Mouse (Mus musculus): ENCODE data around the gene Cc2d1b. TPM values are rescaled to one million over a fixed set of nuclear protein-coding genes. Genes with fewer than 3 reads are reported as not detected.

Gene Cc2d1b
- polyA plus RNA-seq, 1 experiment from 2014 or later: 30.9 TPM

GRCm38 (mm10) chr4:108619165-108619564, 575 bp upstream of the Cc2d1b start:
- 2% methylated on average over 10 of the region's 10 CpGs for WGBS
- Histone ChIP-seq H3K27ac (peak overlapping the region; percentile 86), H3K9ac (peak overlapping the region; percentile 93), H3K27me3 (replicated peaks) (no peaks in the 10 kb centered on the region), H3K4me2 (replicated peaks) (peak overlapping the region; percentile 84), H3K9me3 (no peaks in the 10 kb centered on the region), H3K4me3 (replicated peaks) (peak overlapping the region; percentile 92), H3K4me1 (replicated peaks) (peaks cover 7% of the 10 kb centered on the region), H3K36me3 (peaks cover 3% of the 10 kb centered on the region; the same call in 1 of the 2 replicates)
- ATAC-seq: peak; percentile 60

GRCm38 (mm10) chr4:108620536-108620935, 796 bp downstream of the Cc2d1b start:
- Histone ChIP-seq H3K4me3 (replicated peaks) (peak overlapping the region; percentile 92), H3K9me3 (no peaks in the 10 kb centered on the region), H3K27ac (peak overlapping the region; percentile 89), H3K4me2 (replicated peaks) (peak overlapping the region; percentile 84), H3K36me3 (peaks cover 12% of the 10 kb centered on the region; the same call in 1 of the 2 replicates), H3K4me1 (replicated peaks) (peaks cover 7% of the 10 kb centered on the region), H3K27me3 (replicated peaks) (no peaks in the 10 kb centered on the region), H3K9ac (peak overlapping the region; percentile 93)
- 0 out of 2 replicates have a peak, but pooled peaks have one; percentile 0 for ATAC-seq
- 13% methylated on average over 8 of the region's 8 CpGs for WGBS

GRCm38 (mm10) chr4:108621504-108621903, 1.8 kb downstream of the Cc2d1b start:
- ATAC-seq: no peak
- Histone ChIP-seq H3K27ac (no peak overlapping the region), H3K4me1 (replicated peaks) (peaks cover 7% of the 10 kb centered on the region), H3K4me2 (replicated peaks) (no peak overlapping the region), H3K4me3 (replicated peaks) (no peak overlapping the region), H3K27me3 (replicated peaks) (no peaks in the 10 kb centered on the region), H3K9me3 (no peaks in the 10 kb centered on the region), H3K36me3 (peaks cover 12% of the 10 kb centered on the region; the same call in 1 of the 2 replicates), H3K9ac (no peak overlapping the region)
- 94% methylated on average over 6 of the region's 6 CpGs for WGBS

GRCm38 (mm10) chr4:108627066-108627465, 7.3 kb downstream of the Cc2d1b start:
- Histone ChIP-seq H3K4me3 (replicated peaks) (no peak overlapping the region), H3K4me1 (replicated peaks) (no peaks in the 10 kb centered on the region), H3K27ac (no peak overlapping the region), H3K9ac (no peak overlapping the region), H3K27me3 (replicated peaks) (no peaks in the 10 kb centered on the region), H3K4me2 (replicated peaks) (no peak overlapping the region), H3K36me3 (peaks cover 38% of the 10 kb centered on the region), H3K9me3 (no peaks in the 10 kb centered on the region)
- ATAC-seq: no peak
- WGBS: 82% methylated on average over 5 of the region's 5 CpGs

- WGBS: 91% methylated on average over 7 of the region's 7 CpGs
- Histone ChIP-seq H3K27ac (no peak overlapping the region), H3K9me3 (no peaks in the 10 kb centered on the region), H3K4me2 (replicated peaks) (no peak overlapping the region), H3K4me3 (replicated peaks) (no peak overlapping the region), H3K36me3 (peaks cover 46% of the 10 kb centered on the region), H3K9ac (no peak overlapping the region), H3K27me3 (replicated peaks) (no peaks in the 10 kb centered on the region), H3K4me1 (replicated peaks) (no peaks in the 10 kb centered on the region)
- ATAC-seq: no peak
These were observed 9.7 kb downstream of the Cc2d1b start for GRCm38 (mm10) chr4:108629363-108629880.

- no peak overlapping the region for H3K4me2 ChIP-seq (replicated peaks)
- H3K27me3 ChIP-seq (replicated peaks): no peaks in the 10 kb centered on the region
- H3K9me3 ChIP-seq: no peaks in the 10 kb centered on the region
- H3K4me1 ChIP-seq (replicated peaks): no peaks in the 10 kb centered on the region
- WGBS: 90% methylated on average over 9 of the region's 9 CpGs
- H3K36me3 ChIP-seq: peaks cover 44% of the 10 kb centered on the region
- no peak overlapping the region for H3K9ac ChIP-seq
- no peak overlapping the region for H3K27ac ChIP-seq
- no peak overlapping the region for H3K4me3 ChIP-seq (replicated peaks)
- ATAC-seq: no peak
These were observed 10.4 kb downstream of the Cc2d1b start for GRCm38 (mm10) chr4:108630096-108630495.

- Histone ChIP-seq H3K36me3 (peaks cover 44% of the 10 kb centered on the region), H3K4me1 (replicated peaks) (no peaks in the 10 kb centered on the region), H3K9me3 (no peaks in the 10 kb centered on the region), H3K4me2 (replicated peaks) (no peak overlapping the region), H3K27ac (no peak overlapping the region), H3K4me3 (replicated peaks) (no peak overlapping the region), H3K27me3 (replicated peaks) (no peaks in the 10 kb centered on the region), H3K9ac (no peak overlapping the region)
- ATAC-seq: no peak
- 89% methylated on average over 4 of the region's 4 CpGs for WGBS
These were observed 11.9 kb downstream of the Cc2d1b start for GRCm38 (mm10) chr4:108631616-108632015.

GRCm38 (mm10) chr4:108633703-108634102, 14.0 kb downstream of the Cc2d1b start:
- WGBS: 80% methylated on average over 12 of the region's 12 CpGs
- H3K9ac ChIP-seq: no peak overlapping the region
- H3K4me1 ChIP-seq (replicated peaks): no peaks in the 10 kb centered on the region
- H3K27ac ChIP-seq: no peak overlapping the region
- H3K36me3 ChIP-seq: peaks cover 39% of the 10 kb centered on the region
- no peak for ATAC-seq
- H3K4me3 ChIP-seq (replicated peaks): no peak overlapping the region
- H3K4me2 ChIP-seq (replicated peaks): no peak overlapping the region
- no peaks in the 10 kb centered on the region for H3K27me3 ChIP-seq (replicated peaks)
- no peaks in the 10 kb centered on the region for H3K9me3 ChIP-seq

- 83% methylated on average over 4 of the region's 4 CpGs for WGBS
- no peak for ATAC-seq
- H3K4me1 ChIP-seq (replicated peaks): no peaks in the 10 kb centered on the region
- no peak overlapping the region for H3K9ac ChIP-seq
- H3K4me2 ChIP-seq (replicated peaks): no peak overlapping the region
- no peak overlapping the region for H3K4me3 ChIP-seq (replicated peaks)
- H3K27me3 ChIP-seq (replicated peaks): no peaks in the 10 kb centered on the region
- H3K36me3 ChIP-seq: peaks cover 32% of the 10 kb centered on the region
- H3K9me3 ChIP-seq: no peaks in the 10 kb centered on the region
- H3K27ac ChIP-seq: no peak overlapping the region
These were observed 15.0 kb downstream of the Cc2d1b start for GRCm38 (mm10) chr4:108634696-108635095.

GRCm38 (mm10) chr4:108635101-108635500, 15.4 kb downstream of the Cc2d1b start:
- Histone ChIP-seq H3K27ac (no peak overlapping the region), H3K36me3 (peaks cover 32% of the 10 kb centered on the region), H3K9me3 (no peaks in the 10 kb centered on the region), H3K27me3 (replicated peaks) (no peaks in the 10 kb centered on the region), H3K4me3 (replicated peaks) (no peak overlapping the region), H3K4me2 (replicated peaks) (no peak overlapping the region), H3K4me1 (replicated peaks) (no peaks in the 10 kb centered on the region), H3K9ac (no peak overlapping the region)
- ATAC-seq: no peak

GRCm38 (mm10) chr4:108637721-108638120, 18.0 kb downstream of the Cc2d1b start:
- Histone ChIP-seq H3K4me3 (replicated peaks) (no peak overlapping the region), H3K9ac (no peak overlapping the region), H3K9me3 (no peaks in the 10 kb centered on the region), H3K4me2 (replicated peaks) (no peak overlapping the region), H3K27me3 (replicated peaks) (no peaks in the 10 kb centered on the region), H3K4me1 (replicated peaks) (no peaks in the 10 kb centered on the region), H3K27ac (no peak overlapping the region), H3K36me3 (peaks cover 25% of the 10 kb centered on the region)
- 82% methylated on average over 3 of the region's 3 CpGs for WGBS
- no peak for ATAC-seq

- H3K27me3 ChIP-seq (replicated peaks): no peaks in the 10 kb centered on the region
- ATAC-seq: no peak
- 74% methylated on average over 5 of the region's 5 CpGs for WGBS
- H3K4me1 ChIP-seq (replicated peaks): no peaks in the 10 kb centered on the region
- H3K9ac ChIP-seq: no peak overlapping the region
- H3K4me2 ChIP-seq (replicated peaks): no peak overlapping the region
- H3K36me3 ChIP-seq: peaks cover 19% of the 10 kb centered on the region
- no peak overlapping the region for H3K4me3 ChIP-seq (replicated peaks)
- H3K27ac ChIP-seq: no peak overlapping the region
- no peaks in the 10 kb centered on the region for H3K9me3 ChIP-seq
These were observed 19.0 kb downstream of the Cc2d1b start for GRCm38 (mm10) chr4:108638752-108639151.

- Histone ChIP-seq H3K9me3 (no peaks in the 10 kb centered on the region), H3K27me3 (replicated peaks) (no peaks in the 10 kb centered on the region), H3K9ac (no peak overlapping the region), H3K4me2 (replicated peaks) (no peak overlapping the region), H3K27ac (no peak overlapping the region), H3K36me3 (no peaks in the 10 kb centered on the region; the same call in 1 of the 2 replicates), H3K4me3 (replicated peaks) (no peak overlapping the region), H3K4me1 (replicated peaks) (no peaks in the 10 kb centered on the region)
- 54% methylated on average over 2 of the region's 2 CpGs for WGBS
- no peak; the same call in 1 of the 2 replicates for ATAC-seq
These were observed 44.7 kb downstream of the Cc2d1b start for GRCm38 (mm10) chr4:108664407-108664806.

All from intestine, embryonic 15.5 days (tissue).